ENCODE assay signal across 8 mouse cellular contexts in the genomic region with DNA sequence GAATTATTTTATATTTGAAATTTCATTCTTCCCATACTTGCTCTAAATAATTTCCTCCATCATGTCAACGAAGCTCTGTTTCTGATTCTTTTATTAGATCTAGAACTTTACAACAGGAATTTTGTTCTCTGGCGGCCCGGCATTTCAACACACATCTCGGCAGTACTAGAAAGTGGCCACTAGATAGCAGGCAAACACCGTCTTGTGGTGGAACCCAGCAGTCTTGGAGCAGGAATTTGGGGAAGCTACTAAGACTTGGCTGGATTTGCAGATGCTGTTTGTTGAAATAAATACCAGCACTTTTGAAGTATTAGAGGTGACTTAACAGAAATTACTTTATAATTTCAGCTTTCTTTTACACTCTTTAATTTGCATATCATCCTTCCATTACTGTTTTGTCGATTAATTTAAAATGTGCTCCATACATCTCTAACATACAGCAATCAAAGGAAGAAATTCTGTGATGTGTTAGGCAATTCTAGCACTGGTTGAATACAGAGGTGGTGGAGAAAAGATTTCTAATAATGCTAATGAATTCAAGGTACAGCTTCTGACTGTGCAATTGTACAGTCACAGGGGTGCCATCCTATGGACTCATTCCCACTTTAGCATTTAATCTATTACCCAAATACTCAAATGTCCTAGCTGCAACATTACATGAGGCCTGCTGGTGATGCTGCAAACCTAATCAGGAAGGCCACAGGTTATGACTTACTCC.
DNase-seq lines count a peak whose midpoint lies in the region; ATAC-seq and TF ChIP-seq lines count a peak whose summit lies in the region.

No protein-coding gene starts in this region.

- intact Hi-C loops in heart, postnatal 25 days (cut with DNase I): no loop called here

- 18% methylated on average over 6 of the region's 6 CpGs for WGBS in heart, postnatal 0 days
- WGBS in forebrain, embryonic 11.5 days: 25% methylated on average over 6 of the region's 6 CpGs
- WGBS in kidney, embryonic 14.5 days: 22% methylated on average over 6 of the region's 6 CpGs
- WGBS in liver, embryonic 14.5 days (ENCODE audit: insufficient replicate concordance): 18% methylated on average over 6 of the region's 6 CpGs

- DNase-seq in heart, postnatal 0 days (ENCODE audit: low spot score): no peak
- DNase-seq in heart, postnatal 25 days (ENCODE audit: low spot score): no peak
- DNase-seq in brain, adult 2 months (ENCODE audit: low read depth, low spot score): peak; percentile 87
- DNase-seq in forebrain, embryonic 11.5 days (ENCODE audit: low spot score): peak; percentile 61
- no peak for DNase-seq in liver, embryonic 14.5 days (ENCODE audit: low read depth in 3 of 3, low spot score in 3 of 3)
- peak; percentile 15 for DNase-seq in retina, adult 2 months (ENCODE audit: low read depth, low spot score)

- no peak overlapping the region for H3K4me3 ChIP-seq in heart, postnatal 0 days (ENCODE audit: low read depth, low read length)
- H3K4me3 ChIP-seq in forebrain, embryonic 11.5 days (ENCODE audit: low read depth, low read length): no peak overlapping the region
- no peak overlapping the region for H3K4me3 ChIP-seq in kidney, embryonic 14.5 days (ENCODE audit: low read length)
- H3K4me3 ChIP-seq in liver, embryonic 14.5 days (ENCODE audit: insufficient read depth in 1 of 2, low read depth in 2 of 2, low read length in 2 of 2): no peak overlapping the region

- ATAC-seq in heart, postnatal 0 days (ENCODE audit: insufficient read depth, low read depth): no peak
- ATAC-seq in forebrain, embryonic 11.5 days (replicated peaks; ENCODE audit: low FRiP score): peak; percentile 83
- ATAC-seq in kidney, embryonic 14.5 days (ENCODE audit: low FRiP score, low TSS enrichment): peak; percentile 62; the same call in 1 of the 2 replicates
- no peak for ATAC-seq in liver, embryonic 14.5 days (ENCODE audit: insufficient read depth)
- ATAC-seq in activated CD4-positive, CD25-positive, alpha-beta regulatory T cell, adult 4 months: no peak

- peak; percentile 84 for TF ChIP-seq CTCF in heart, postnatal 0 days (IDR thresholded peaks at IDR 0.05; ENCODE audit: low read depth)
- TF ChIP-seq CTCF in liver, embryonic 14.5 days (IDR thresholded peaks at IDR 0.05; ENCODE audit: low read depth): peak; percentile 58

- no peak overlapping the region for H3K4me2 ChIP-seq in heart, postnatal 0 days (ENCODE audit: low read depth, low read length)
- H3K4me2 ChIP-seq in forebrain, embryonic 11.5 days (ENCODE audit: low read depth, low read length, severe bottlenecking): no peak overlapping the region
- H3K4me2 ChIP-seq in kidney, embryonic 14.5 days (replicated peaks; ENCODE audit: low read depth, low read length): no peak overlapping the region
- H3K4me2 ChIP-seq in liver, embryonic 14.5 days (ENCODE audit: low read depth): no peak overlapping the region

- H3K27me3 ChIP-seq in heart, postnatal 0 days (ENCODE audit: control insufficient read depth, insufficient read depth, low read length): no peaks in the 10 kb centered on the region
- H3K27me3 ChIP-seq in forebrain, embryonic 11.5 days (ENCODE audit: control insufficient read depth, insufficient read depth, low read length): no peaks in the 10 kb centered on the region
- no peaks in the 10 kb centered on the region for H3K27me3 ChIP-seq in kidney, embryonic 14.5 days (ENCODE audit: control insufficient read depth, insufficient read depth, low read length)
- H3K27me3 ChIP-seq in liver, embryonic 14.5 days (ENCODE audit: control insufficient read depth, insufficient read depth, low read length): no peaks in the 10 kb centered on the region

- no peaks in the 10 kb centered on the region; the same call in 1 of the 2 replicates for H3K9me3 ChIP-seq in heart, postnatal 0 days (replicated peaks; ENCODE audit: control insufficient read depth, low read length)
- H3K9me3 ChIP-seq in forebrain, embryonic 11.5 days (ENCODE audit: control insufficient read depth, low read length): no peaks in the 10 kb centered on the region; the same call in 1 of the 2 replicates
- no peaks in the 10 kb centered on the region for H3K9me3 ChIP-seq in kidney, embryonic 14.5 days (ENCODE audit: control insufficient read depth, low read length)
- H3K9me3 ChIP-seq in liver, embryonic 14.5 days (ENCODE audit: control insufficient read depth, low read length): no peaks in the 10 kb centered on the region

- no peak for TF ChIP-seq EP300 in heart, postnatal 0 days (IDR thresholded peaks at IDR 0.05; ENCODE audit: low read depth)
- TF ChIP-seq EP300 in liver, embryonic 14.5 days (IDR thresholded peaks at IDR 0.05; ENCODE audit: low read depth): no peak

- no peaks in the 10 kb centered on the region for H3K4me1 ChIP-seq in heart, postnatal 0 days (ENCODE audit: control insufficient read depth, insufficient read depth)
- no peaks in the 10 kb centered on the region for H3K4me1 ChIP-seq in forebrain, embryonic 11.5 days (replicated peaks; ENCODE audit: control insufficient read depth, insufficient read depth, low read length)
- H3K4me1 ChIP-seq in kidney, embryonic 14.5 days (ENCODE audit: control insufficient read depth, insufficient read depth, low read length): no peaks in the 10 kb centered on the region
- H3K4me1 ChIP-seq in liver, embryonic 14.5 days (replicated peaks; ENCODE audit: control insufficient read depth in 2 of 2, insufficient read depth in 2 of 2, low read length in 1 of 2): no peaks in the 10 kb centered on the region

- H3K36me3 ChIP-seq in heart, postnatal 0 days (replicated peaks; ENCODE audit: control insufficient read depth, insufficient read depth, low read length): no peaks in the 10 kb centered on the region
- H3K36me3 ChIP-seq in forebrain, embryonic 11.5 days (ENCODE audit: control insufficient read depth, insufficient read depth, low read length): no peaks in the 10 kb centered on the region
- no peaks in the 10 kb centered on the region; the same call in 1 of the 2 replicates for H3K36me3 ChIP-seq in kidney, embryonic 14.5 days (ENCODE audit: control insufficient read depth, insufficient read depth, low read length)
- H3K36me3 ChIP-seq in liver, embryonic 14.5 days (replicated peaks; ENCODE audit: control insufficient read depth, insufficient read depth, low read depth): no peaks in the 10 kb centered on the region

- H3K27ac ChIP-seq in heart, postnatal 0 days (ENCODE audit: low read depth): no peak overlapping the region
- no peak overlapping the region for H3K27ac ChIP-seq in forebrain, embryonic 11.5 days (ENCODE audit: low read depth, low read length)
- no peak overlapping the region for H3K27ac ChIP-seq in kidney, embryonic 14.5 days (ENCODE audit: low read depth, low read length)
- H3K27ac ChIP-seq in liver, embryonic 14.5 days: no peak overlapping the region

- no peak overlapping the region for H3K9ac ChIP-seq in heart, postnatal 0 days (replicated peaks; ENCODE audit: low read depth, low read length)
- H3K9ac ChIP-seq in forebrain, embryonic 11.5 days (ENCODE audit: low read length): no peak overlapping the region
- H3K9ac ChIP-seq in kidney, embryonic 14.5 days (ENCODE audit: low read depth, low read length): no peak overlapping the region
- no peak overlapping the region for H3K9ac ChIP-seq in liver, embryonic 14.5 days (replicated peaks)

Comparison
In these comparisons a context has a peak if more than half of its experiments do, and no peak if none do; other contexts are left out.
1. ATAC-seq: peak in forebrain, embryonic 11.5 days (single experiment) and kidney, embryonic 14.5 days (single experiment); none in heart, postnatal 0 days (single experiment), liver, embryonic 14.5 days (single experiment) and activated CD4-positive, CD25-positive, alpha-beta regulatory T cell, adult 4 months (single experiment).
2. DNase-seq: peak in brain, adult 2 months (single experiment), forebrain, embryonic 11.5 days (single experiment) and retina, adult 2 months (single experiment); none in heart, postnatal 0 days (single experiment), heart, postnatal 25 days (single experiment) and liver, embryonic 14.5 days (0 of 3).